Mouse (Mus musculus): ENCODE measurements around the gene Vmn2r100.

The Vmn2r100 gene

DNA sequence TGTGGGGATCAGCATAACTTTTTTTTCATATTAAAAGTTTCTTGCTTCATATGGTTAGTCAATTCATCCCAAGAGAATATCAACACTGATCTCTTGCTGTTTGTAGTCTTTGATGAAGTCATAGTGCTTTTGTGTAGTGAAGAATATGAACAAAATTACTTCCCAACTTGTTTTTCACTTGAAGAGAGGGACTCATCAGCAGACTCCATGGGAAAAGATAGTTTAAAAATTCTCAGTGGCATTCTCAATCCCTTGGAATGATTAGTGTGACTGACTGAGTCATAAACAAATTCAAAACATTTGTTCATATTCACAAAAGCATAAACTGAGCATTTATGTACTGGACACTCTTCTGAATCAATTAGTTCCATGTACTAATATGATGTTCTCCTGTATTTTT is at the start of gene Vmn2r100:
Gene Vmn2r100, plus strand, starts transcription at position 301 of the 400 bp plus-strand sequence.
- no peak for DNase-seq (ENCODE audit: low read depth)

DNA sequence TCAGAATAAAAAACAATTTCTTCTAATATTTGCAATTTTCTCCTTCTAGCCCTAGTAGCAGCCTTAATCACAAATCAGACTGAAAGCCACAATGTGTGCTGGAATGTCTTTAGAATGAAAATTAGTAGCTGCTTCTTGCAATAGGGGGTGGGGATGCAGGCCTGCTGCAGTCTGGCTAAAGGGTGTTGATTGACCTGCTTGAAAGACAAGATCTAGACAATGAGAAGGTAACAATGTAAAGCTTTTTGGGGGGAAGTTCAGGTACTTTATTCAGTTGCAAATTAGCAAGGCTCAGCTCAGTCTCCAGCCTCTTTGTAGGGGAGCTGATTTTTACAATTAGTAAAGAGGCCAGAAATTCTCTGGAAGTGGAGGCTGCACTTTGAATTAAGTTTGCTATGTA is 21.7 kb upstream of the Vmn2r100 start:
- no peak for DNase-seq (ENCODE audit: low read depth)

DNA sequence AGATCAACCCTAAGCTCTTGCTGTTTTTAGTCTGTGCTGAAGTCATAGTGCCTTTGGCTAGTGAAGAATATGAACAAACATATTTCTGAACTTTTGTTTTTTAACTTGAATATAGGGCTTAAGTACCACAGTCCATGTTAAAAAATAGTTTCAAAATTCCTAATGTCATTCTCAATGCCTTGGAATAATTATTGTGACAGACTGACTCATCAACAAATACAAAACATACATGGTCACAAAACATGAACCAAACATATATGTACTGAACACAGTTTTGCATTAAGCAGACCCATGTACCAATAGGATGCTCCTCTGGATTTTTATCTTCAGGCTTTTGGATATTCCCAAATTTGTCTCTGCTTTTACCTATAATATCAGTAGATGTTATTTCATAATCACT is 72.4 kb downstream of the Vmn2r100 start, which contains the start of gene Vmn2r101:
Gene Vmn2r101, plus strand, starts transcription at position 301 of the 400 bp plus-strand sequence.
- DNase-seq (ENCODE audit: low read depth) = no peak

All from naive thymus-derived CD4-positive, alpha-beta T cell, adult 2 months (primary cell).